Mouse (Mus musculus) midbrain, embryonic 12.5 days (tissue): Measurements from ENCODE around the gene Dlgap1. TPM values are rescaled to one million over a fixed set of nuclear protein-coding genes. Genes with fewer than 3 reads are reported as not detected.
A peak's percentile ranks its signal among the peaks of the same experiment; 100 is the strongest.

Source experiments
- ATAC-seq: fragments of 200-750 bp; cut with Nextera tagmentation; 2 replicates; pipeline ENCODE4 v1.8.0; 2017; ENCODE audit warnings: low read depth, moderate TSS enrichment, moderate library complexity; ENCODE audit not compliant: low FRiP score
- H3K27ac ChIP-seq: fragments of 300-500 bp; sonication (generic); replicated peaks from 2 replicates; pipeline ENCODE4 v1.5.1; 2016; ENCODE audit warnings: mild to moderate bottlenecking
- H3K27me3 ChIP-seq: fragments of 300-500 bp; sonication (generic); 2 replicates; pipeline ENCODE4 v1.6.1; 2016; ENCODE audit warnings: mild to moderate bottlenecking
- H3K36me3 ChIP-seq: fragments of 300-500 bp; sonication (generic); 2 replicates; pipeline ENCODE4 v1.6.1; 2016
- H3K4me1 ChIP-seq: fragments of 300-500 bp; sonication (generic); 2 replicates; pipeline ENCODE4 v1.6.1; 2016
- H3K4me2 ChIP-seq: fragments of 300-500 bp; sonication (generic); replicated peaks from 2 replicates; pipeline ENCODE4 v1.6.1; 2016; ENCODE audit warnings: mild to moderate bottlenecking, moderate library complexity
- H3K4me3 ChIP-seq: fragments of 300-500 bp; sonication (generic); 2 replicates; pipeline ENCODE4 v1.5.1; 2016; ENCODE audit warnings: mild to moderate bottlenecking
- H3K9ac ChIP-seq: fragments of 300-500 bp; sonication (generic); replicated peaks from 2 replicates; pipeline ENCODE4 v1.6.1; 2016; ENCODE audit warnings: mild to moderate bottlenecking, moderate library complexity
- H3K9me3 ChIP-seq: fragments of 300-500 bp; sonication (generic); 2 replicates; pipeline ENCODE4 v1.6.1; 2016; ENCODE audit warnings: mild to moderate bottlenecking
- WGBS: fragments of 180-500 bp; shearing (Covaris S2); methylation state at CpG from one replicate; pipeline ENCODE4 v1.1.7; 2016; 5-methylcytosine and 5-hydroxymethylcytosine counted together
- polyA plus RNA-seq: library from polyadenylated mRNA; unstranded; fragments of >200 nt; fragmentation: Nextera tagmentation; extraction: Ambion mirVana; gene quantifications from 2 replicates; pipeline ENCODE4 v1.2.1, GENCODE M21; 2016

Gene Dlgap1
- polyA plus RNA-seq, 1 experiment from 2014 or later = 4.8 TPM

DNA sequence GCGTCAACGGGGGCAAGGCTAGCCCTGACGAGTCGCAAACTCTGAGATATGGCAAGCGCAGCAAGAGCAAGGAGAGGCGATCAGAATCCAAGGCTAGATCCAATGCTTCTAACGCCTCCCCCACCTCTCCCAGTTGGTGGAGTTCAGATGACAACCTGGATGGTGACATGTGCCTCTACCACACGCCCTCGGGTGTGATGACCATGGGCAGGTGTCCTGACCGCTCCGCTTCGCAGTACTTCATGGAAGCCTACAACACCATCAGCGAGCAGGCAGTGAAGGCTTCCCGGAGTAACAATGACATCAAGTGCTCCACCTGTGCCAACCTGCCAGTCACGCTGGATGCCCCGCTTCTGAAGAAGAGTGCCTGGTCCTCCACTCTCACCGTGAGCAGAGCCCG is 547.6 kb downstream of the Dlgap1 start:
- H3K4me3 ChIP-seq = no peak overlapping the region
- WGBS = 93% methylated on average over 18 of the region's 18 CpGs
- H3K4me2 ChIP-seq = no peak overlapping the region
- no peak; the same call in 1 of the 2 replicates for ATAC-seq
- no peaks in the 10 kb centered on the region for H3K4me1 ChIP-seq
- no peaks in the 10 kb centered on the region for H3K27me3 ChIP-seq
- H3K36me3 ChIP-seq = no peaks in the 10 kb centered on the region
- no peaks in the 10 kb centered on the region for H3K9me3 ChIP-seq
- no peak overlapping the region for H3K27ac ChIP-seq
- no peak overlapping the region for H3K9ac ChIP-seq

DNA sequence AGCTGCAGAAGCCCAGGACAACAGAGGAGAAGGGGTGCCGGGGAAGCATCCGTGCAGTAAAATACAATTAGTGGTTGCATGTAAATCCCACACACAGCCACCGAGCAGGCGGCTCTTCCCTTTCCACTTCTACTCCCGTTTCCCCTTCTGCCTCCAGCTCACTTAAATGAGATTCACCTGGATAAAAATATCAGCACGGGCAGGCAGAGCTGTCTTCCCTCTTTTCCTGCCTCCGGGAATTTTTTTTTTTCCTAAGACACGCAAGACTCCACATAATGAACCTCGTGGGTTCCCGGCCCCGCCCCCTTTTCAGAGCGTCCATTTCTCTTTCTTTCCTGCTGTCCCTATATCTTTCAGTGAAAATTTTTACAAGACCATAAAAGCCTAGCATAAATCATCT is 548.5 kb downstream of the Dlgap1 start:
- no peak for ATAC-seq
- Histone ChIP-seq H3K36me3 (no peaks in the 10 kb centered on the region), H3K9me3 (no peaks in the 10 kb centered on the region), H3K27ac (no peak overlapping the region), H3K4me2 (no peak overlapping the region), H3K9ac (no peak overlapping the region), H3K4me3 (no peak overlapping the region), H3K4me1 (no peaks in the 10 kb centered on the region), H3K27me3 (no peaks in the 10 kb centered on the region)
- WGBS = 87% methylated on average over 12 of the region's 12 CpGs

DNA sequence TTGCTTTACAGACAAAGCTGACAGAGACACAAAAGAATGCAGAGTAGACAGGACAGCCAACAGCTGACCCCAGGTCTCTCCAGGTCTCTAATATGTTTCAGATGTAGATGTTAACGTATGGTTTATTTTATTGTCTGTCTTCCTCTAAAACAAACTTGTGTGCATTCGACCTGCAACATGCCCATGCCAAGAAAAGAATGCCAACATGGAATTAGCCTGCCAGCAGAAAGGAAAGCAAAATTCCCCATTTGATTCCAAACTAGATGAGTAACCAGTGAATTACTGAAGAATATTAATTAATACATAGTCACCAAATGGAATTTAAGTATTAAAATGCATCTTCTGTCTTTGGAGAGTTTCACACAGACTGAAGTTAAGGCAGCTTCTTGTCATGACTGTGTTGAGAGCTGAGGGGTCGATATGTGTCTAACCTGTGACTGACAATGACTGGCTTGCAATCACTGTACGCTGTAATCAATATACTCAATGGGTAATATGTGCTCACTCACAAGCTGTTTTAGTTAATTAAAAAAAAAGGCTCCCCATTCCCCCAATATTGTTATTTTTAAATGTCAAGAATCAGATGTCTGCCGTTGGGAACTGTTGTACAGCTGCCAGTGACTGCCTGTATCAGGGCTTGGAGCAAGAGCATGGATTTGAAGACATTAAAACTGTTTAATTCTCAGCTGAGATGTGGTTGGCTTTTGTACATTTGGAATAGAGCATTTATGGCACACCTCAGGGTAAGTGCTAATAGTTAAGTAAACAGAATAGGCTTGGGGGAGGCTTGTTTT is 552.4 kb downstream of the Dlgap1 start:
- H3K9ac ChIP-seq = no peak overlapping the region
- 77% methylated on average over 5 of the region's 5 CpGs for WGBS
- no peak overlapping the region for H3K4me3 ChIP-seq
- no peak overlapping the region for H3K4me2 ChIP-seq
- H3K4me1 ChIP-seq = no peaks in the 10 kb centered on the region
- no peak for ATAC-seq
- H3K27me3 ChIP-seq = no peaks in the 10 kb centered on the region
- no peaks in the 10 kb centered on the region for H3K9me3 ChIP-seq
- H3K27ac ChIP-seq = no peak overlapping the region
- no peaks in the 10 kb centered on the region for H3K36me3 ChIP-seq

DNA sequence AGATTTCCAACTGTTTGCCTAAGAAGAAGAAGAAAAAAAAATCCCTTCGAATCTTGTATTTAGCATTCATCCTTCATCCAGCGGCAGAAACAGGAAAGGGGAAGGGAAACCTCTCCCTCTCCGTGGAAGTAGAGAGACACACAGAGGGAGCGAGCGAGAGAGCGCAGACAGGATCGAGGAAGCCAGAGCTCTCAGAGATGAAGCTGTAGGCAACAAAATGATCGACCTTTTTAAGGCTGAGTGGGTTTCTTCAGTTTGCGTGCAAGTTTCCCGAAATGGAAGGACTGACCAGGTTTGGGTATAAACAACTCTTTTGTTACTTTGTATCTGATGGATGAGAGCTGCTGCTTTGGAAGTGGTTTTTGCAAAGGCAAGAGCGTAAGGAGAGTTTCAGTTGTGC is 553.1 kb downstream of the Dlgap1 start:
- Histone ChIP-seq H3K9ac (no peak overlapping the region), H3K4me1 (no peaks in the 10 kb centered on the region), H3K27me3 (no peaks in the 10 kb centered on the region), H3K36me3 (no peaks in the 10 kb centered on the region), H3K4me2 (no peak overlapping the region), H3K4me3 (no peak overlapping the region), H3K9me3 (no peaks in the 10 kb centered on the region), H3K27ac (no peak overlapping the region)
- ATAC-seq = no peak
- 47% methylated on average over 11 of the region's 11 CpGs for WGBS

DNA sequence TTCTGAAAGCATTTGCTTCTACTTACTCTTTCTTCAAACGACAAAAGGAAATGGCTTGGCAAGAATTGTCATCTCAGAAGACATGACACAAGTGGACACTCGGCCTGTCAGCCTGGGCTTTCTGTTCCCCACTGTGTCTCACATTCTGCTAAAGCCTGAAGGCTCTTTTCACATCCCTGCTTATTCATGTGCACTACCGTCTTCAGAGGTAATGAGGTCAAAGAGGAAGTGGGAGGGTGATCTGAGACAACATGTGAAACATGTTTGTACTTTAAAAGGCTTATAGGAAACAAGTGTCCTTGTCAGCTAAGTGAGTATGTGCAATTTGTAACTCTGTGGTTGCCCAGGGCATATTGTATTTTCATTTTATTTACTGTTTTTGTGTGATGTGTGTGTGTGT is 557.1 kb downstream of the Dlgap1 start:
- no peaks in the 10 kb centered on the region for H3K4me1 ChIP-seq
- no peak for ATAC-seq
- WGBS = 76% methylated on average over 3 of the region's 3 CpGs

DNA sequence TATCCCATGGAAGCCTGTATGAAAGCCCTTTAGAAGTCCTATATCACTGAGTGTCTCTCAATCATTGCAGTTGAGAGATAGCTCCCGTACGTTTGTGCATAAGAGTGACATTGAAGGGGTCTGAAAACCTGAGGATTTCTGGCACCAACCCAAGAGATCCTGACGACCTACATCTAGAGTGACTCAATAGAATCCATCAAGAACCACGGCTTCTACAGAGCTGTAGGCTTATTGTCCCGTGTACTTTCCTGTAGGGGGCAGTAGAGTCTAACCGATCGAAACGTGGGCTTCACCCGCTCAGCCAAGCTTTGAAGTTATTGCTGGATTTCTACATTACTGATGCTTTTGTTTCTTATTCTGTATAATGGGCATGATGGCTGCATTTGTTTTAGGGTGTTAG is 558.2 kb downstream of the Dlgap1 start:
- no peak overlapping the region for H3K4me3 ChIP-seq
- no peak overlapping the region for H3K27ac ChIP-seq
- H3K27me3 ChIP-seq = no peaks in the 10 kb centered on the region
- ATAC-seq = peak; percentile 71
- H3K9ac ChIP-seq = no peak overlapping the region
- WGBS = 39% methylated on average over 9 of the region's 9 CpGs
- H3K36me3 ChIP-seq = no peaks in the 10 kb centered on the region
- H3K4me1 ChIP-seq = no peaks in the 10 kb centered on the region
- no peak overlapping the region for H3K4me2 ChIP-seq
- H3K9me3 ChIP-seq = no peaks in the 10 kb centered on the region

More for the DNA sequence above, 557.1 kb downstream of the Dlgap1 start:
- Histone ChIP-seq H3K9ac (no peak overlapping the region), H3K27me3 (no peaks in the 10 kb centered on the region), H3K36me3 (no peaks in the 10 kb centered on the region), H3K4me3 (no peak overlapping the region), H3K9me3 (no peaks in the 10 kb centered on the region), H3K4me2 (no peak overlapping the region), H3K27ac (no peak overlapping the region)

DNA sequence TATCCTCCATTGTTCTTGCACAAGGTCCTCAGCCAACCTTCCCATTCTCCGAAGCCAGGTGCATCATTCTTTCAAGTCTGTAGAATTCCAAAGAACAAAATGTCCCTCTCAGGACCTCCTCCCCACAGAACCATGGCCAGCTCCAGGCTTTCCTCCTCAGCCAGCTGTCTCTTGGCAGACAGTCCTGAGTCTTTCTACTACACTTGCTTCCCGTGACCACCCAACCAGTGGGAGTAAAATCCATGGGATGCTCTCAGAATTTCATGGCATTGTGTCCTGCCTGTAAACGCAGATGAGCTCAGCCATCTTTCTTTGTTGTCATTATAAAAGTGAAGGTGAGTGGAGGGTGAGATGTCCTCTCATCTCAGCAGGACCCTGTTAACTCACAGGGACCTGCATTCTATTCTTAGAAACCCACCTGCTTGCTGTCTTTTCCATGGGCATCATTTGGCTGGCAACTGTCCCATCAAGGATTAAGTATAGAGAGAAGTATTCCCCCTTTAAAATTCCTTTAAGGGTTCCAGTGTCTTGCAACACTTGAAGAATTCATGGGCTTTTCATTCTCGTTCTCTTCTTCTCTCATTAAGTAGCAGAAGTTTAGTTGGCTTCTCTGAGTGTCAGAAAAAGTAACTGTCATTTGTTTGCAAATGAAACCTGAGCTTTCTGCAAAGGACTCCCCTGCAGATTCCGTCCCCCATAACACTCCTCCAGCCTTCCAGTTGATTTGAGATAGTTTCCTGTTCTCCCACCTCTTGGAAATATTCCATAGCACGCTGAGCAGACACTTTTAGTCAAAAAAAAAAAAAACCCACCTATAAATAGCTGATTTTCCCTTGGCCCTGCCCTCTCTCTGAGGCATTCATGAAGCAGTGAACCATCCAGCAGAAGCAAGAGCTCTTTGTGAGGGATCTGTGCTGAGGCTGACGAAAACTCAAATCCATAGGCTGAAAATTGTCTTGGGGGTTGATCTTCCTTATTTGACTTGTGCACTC is 559.6 kb downstream of the Dlgap1 start:
- no peak overlapping the region for H3K4me3 ChIP-seq
- no peaks in the 10 kb centered on the region for H3K36me3 ChIP-seq
- H3K9me3 ChIP-seq = no peaks in the 10 kb centered on the region
- no peak for ATAC-seq
- H3K27me3 ChIP-seq = no peaks in the 10 kb centered on the region
- no peak overlapping the region for H3K4me2 ChIP-seq
- H3K27ac ChIP-seq = no peak overlapping the region
- no peak overlapping the region for H3K9ac ChIP-seq
- H3K4me1 ChIP-seq = no peaks in the 10 kb centered on the region
- WGBS = 66% methylated on average over 7 of the region's 7 CpGs

DNA sequence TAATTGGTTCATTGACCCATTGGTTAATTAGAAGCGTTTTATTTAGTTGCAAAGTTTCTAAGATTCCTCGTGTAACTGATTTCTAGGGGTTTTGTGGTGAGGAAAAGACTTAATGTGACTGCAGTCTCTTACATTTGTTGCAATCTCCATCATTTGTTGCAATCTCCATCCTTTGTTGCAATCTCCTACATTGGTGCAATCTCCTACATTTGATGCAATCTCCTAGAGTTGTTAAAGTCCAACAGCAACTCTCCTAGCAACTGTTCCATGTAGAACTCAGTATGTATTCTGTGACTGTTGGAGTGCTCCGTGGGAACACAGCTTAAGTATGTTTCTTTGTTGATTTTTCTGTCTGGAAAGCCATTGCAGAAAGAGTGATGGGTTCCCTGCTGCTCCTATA is 565.4 kb downstream of the Dlgap1 start:
- no peak overlapping the region for H3K4me2 ChIP-seq
- WGBS = 70% methylated on average over 3 of the region's 3 CpGs
- H3K9ac ChIP-seq = no peak overlapping the region

DNA sequence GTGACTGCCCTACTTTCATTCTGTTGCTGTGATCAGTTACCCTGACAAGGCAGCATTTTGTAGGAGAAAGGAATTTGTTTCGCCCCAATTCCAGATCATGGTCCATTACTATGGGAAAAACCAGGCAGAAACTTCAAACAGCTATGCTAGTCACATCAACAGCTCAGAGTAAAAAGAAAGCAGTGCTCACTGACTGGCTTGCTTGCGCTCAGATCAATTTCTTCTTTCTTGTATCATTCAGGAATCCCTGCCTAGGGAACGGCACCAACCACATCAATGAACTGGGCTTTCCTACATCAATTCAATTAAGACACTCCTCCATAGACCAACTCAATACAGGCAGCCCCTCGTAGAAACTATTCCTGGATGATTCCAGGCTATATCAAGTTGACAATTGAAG is 572.9 kb downstream of the Dlgap1 start:
- Histone ChIP-seq H3K27me3 (no peaks in the 10 kb centered on the region), H3K9me3 (no peaks in the 10 kb centered on the region), H3K4me1 (no peaks in the 10 kb centered on the region), H3K27ac (no peak overlapping the region), H3K4me2 (no peak overlapping the region), H3K9ac (no peak overlapping the region), H3K36me3 (no peaks in the 10 kb centered on the region), H3K4me3 (no peak overlapping the region)
- 88% methylated on average over 4 of the region's 4 CpGs for WGBS
- no peak for ATAC-seq

More for the DNA sequence above, 565.4 kb downstream of the Dlgap1 start:
- H3K27me3 ChIP-seq = no peaks in the 10 kb centered on the region
- no peak overlapping the region for H3K27ac ChIP-seq
- no peaks in the 10 kb centered on the region for H3K9me3 ChIP-seq
- H3K4me3 ChIP-seq = no peak overlapping the region
- ATAC-seq = no peak
- no peaks in the 10 kb centered on the region for H3K4me1 ChIP-seq
- H3K36me3 ChIP-seq = no peaks in the 10 kb centered on the region

DNA sequence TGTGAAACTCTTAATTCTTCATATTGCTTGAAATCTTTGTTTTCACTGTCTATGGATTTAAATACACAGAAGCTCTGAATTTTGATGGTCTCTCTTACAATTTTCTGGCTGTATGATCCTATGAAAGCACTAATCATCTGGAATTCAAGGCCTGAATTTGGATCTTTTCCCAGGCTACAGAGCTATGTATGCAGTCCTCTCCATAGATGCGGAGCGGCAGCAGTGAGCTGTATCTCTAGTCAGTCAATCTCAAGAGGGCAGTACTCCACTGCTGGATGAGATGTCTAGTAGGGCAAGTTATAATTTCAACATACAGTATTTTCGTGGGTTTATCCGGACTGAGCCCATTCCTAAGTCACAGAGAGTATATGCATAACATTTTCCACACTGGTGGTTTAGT is 581.9 kb downstream of the Dlgap1 start:
- Histone ChIP-seq H3K4me2 (no peak overlapping the region), H3K36me3 (no peaks in the 10 kb centered on the region), H3K4me1 (no peaks in the 10 kb centered on the region), H3K9ac (no peak overlapping the region), H3K4me3 (no peak overlapping the region), H3K27ac (no peak overlapping the region), H3K27me3 (no peaks in the 10 kb centered on the region), H3K9me3 (no peaks in the 10 kb centered on the region)
- ATAC-seq = no peak
- 86% methylated on average over 4 of the region's 4 CpGs for WGBS

DNA sequence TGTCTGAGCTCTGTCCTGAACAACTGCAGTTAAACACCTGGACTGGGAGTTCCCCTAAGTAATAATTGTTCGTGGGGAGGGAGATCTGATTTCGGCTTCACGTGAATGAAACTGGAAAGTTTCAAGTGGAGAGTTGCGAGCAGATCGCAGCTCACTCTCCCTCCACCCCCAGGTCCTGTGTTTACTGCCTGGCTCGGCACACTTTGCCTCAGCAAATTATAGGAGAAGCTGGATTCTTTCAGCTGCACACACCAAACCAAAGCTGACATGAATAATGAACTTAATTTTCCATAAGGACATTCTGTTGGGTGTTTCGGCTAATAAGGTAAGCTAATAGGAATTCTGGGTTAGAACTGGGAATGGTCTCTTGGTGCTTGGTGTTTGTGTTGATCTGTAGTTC is 592.7 kb downstream of the Dlgap1 start:
- ATAC-seq = no peak
- no peaks in the 10 kb centered on the region for H3K4me1 ChIP-seq
- WGBS = 89% methylated on average over 7 of the region's 7 CpGs
- no peak overlapping the region for H3K4me3 ChIP-seq
- no peaks in the 10 kb centered on the region for H3K9me3 ChIP-seq
- H3K36me3 ChIP-seq = no peaks in the 10 kb centered on the region
- no peak overlapping the region for H3K9ac ChIP-seq
- no peak overlapping the region for H3K27ac ChIP-seq
- H3K27me3 ChIP-seq = no peaks in the 10 kb centered on the region
- H3K4me2 ChIP-seq = no peak overlapping the region

DNA sequence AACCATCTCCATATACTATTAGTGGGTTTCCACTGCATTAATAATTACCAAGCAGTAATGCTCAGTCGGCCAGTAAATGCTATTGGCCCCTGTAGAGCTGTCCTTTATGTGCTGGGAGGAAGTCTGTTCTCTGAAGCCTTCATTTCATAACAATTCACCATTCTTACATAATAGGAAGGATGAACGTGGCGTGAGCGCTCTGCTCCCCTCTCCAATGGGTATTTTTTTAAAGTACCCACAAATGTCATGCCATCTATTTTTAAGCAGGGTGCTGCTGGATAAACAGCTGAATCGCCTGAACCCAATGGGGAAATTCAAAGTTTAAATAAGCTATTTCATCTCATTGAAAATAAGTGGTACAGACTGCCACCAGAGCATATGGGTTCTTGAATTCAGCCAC is 602.0 kb downstream of the Dlgap1 start:
- H3K27ac ChIP-seq = no peak overlapping the region
- no peak overlapping the region for H3K4me2 ChIP-seq
- H3K4me1 ChIP-seq = no peaks in the 10 kb centered on the region
- no peak overlapping the region for H3K4me3 ChIP-seq
- no peaks in the 10 kb centered on the region for H3K36me3 ChIP-seq
- H3K27me3 ChIP-seq = no peaks in the 10 kb centered on the region
- H3K9ac ChIP-seq = no peak overlapping the region
- H3K9me3 ChIP-seq = no peaks in the 10 kb centered on the region
- no peak for ATAC-seq
- 78% methylated on average over 5 of the region's 5 CpGs for WGBS
